Mouse (Mus musculus): ENCODE measurements around the gene Ppp4r4.
"Not testable (repeated sequence)": the region's sequence is repeated elsewhere in the genome, so short reads cannot be mapped to it uniquely, and the experiment has no call there.

Gene Ppp4r4

GRCm38 (mm10) chr12:103532020-103532648 lies at the start of gene Ppp4r4:
Ppp4r4 (plus strand) TSS chr12:103532283.
- peak; percentile 90 for DNase-seq (ENCODE audit: low spot score)

DNA sequence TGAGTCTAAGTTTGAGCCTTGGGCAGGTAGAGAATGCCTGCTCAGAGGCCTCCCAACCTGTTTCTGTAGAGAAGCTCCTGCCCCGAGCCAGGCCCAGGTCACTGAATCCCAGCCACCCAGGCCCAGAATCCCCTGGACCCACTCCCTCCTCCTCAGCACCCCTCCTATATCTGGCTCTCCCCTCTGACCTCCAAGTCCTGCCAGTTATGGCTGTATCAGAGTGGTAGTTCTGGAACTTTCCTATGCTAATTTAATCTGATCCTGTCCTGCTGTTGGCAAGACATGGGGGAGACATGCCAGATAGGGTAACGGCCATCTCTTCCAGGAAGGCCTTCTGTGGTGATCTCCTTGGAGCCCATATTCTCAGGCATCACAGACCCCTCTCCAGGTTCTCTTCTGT lies 49.3 kb upstream of the Ppp4r4 start:
- DNase-seq (ENCODE audit: low spot score) = no peak

GRCm38 (mm10) chr12:103484200-103484972 lies 47.7 kb upstream of the Ppp4r4 start:
- DNase-seq (ENCODE audit: low spot score) = not testable (repeated sequence)

- DNase-seq (ENCODE audit: low spot score) = no peak
Observed at GRCm38 (mm10) chr12:103486726-103487125, 45.4 kb upstream of the Ppp4r4 start.

GRCm38 (mm10) chr12:103487276-103487675 lies 44.8 kb upstream of the Ppp4r4 start:
- DNase-seq (ENCODE audit: low spot score) = no peak

- no peak for DNase-seq (ENCODE audit: low spot score)
Observed at GRCm38 (mm10) chr12:103487750-103488149, 44.3 kb upstream of the Ppp4r4 start.

DNA sequence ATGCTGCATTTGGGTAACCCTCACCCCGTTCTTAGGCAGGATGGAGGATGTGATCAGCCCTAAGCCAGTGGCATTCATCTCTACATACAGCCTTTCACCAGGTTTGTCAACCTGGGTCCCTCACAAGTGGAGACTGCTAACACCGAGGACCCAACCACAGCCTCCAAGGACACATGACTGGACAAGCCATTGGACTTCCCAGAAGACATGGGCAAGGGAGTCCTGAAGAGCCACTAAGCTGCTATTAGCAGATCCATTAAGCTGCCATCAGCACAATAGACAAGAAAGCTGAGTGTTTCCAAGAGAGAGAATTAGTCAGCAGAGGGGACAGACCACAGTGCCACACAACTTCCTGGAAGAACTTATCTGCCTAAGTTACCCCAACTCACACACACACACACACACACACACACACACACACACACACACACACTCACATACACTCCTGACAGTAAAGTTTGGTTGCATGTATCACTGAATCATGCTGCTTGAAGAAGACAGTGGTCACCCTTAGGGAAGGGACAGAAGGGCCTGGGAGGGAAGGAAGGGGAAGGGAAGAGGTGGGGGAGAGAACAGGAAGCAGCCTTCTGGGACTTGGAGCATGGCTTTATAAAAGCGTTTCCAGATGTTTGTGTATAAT lies 40.9 kb upstream of the Ppp4r4 start:
- no peak for DNase-seq (ENCODE audit: low spot score)

DNA sequence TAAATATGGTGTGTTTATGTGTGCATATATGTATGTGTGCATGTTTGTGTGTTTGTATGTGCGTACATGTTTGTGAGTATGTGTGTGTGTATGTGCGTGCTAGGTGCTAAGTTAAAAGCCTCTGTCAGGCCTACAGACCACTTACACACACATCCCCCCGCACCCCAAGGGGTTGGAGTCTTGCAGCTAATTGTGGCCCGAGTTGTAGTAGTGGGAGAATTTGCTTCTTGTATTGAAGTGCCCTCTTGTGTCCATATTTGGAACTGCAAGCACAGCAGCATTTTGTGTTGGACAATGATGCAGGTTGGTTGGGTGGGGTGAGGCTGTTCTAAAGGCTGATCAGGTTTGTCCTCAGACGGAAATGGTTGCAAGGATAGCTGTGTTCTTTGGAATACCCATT lies 39.3 kb upstream of the Ppp4r4 start:
- peak; percentile 83 for DNase-seq (ENCODE audit: low spot score)

DNA sequence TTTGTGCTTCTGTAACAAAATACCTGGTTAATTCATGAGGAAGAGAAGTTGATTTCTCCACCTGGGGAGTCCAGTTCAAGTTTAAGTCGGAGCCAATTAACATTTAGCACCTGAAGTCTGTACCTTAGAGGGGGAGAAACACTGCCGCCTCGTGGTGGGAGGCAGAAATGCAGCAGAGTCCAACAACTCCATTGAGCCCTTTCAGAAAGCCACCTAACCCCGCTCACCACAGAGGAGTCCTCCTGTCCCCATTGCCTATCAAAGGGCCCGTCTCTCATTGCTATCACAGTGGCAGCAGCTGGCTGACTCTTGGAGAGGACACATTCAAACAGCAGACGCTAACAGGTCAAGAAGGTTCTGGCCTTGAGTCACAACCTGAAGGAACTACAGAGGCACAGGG lies 37.6 kb upstream of the Ppp4r4 start:
- DNase-seq (ENCODE audit: low spot score) = peak; percentile 46

DNA sequence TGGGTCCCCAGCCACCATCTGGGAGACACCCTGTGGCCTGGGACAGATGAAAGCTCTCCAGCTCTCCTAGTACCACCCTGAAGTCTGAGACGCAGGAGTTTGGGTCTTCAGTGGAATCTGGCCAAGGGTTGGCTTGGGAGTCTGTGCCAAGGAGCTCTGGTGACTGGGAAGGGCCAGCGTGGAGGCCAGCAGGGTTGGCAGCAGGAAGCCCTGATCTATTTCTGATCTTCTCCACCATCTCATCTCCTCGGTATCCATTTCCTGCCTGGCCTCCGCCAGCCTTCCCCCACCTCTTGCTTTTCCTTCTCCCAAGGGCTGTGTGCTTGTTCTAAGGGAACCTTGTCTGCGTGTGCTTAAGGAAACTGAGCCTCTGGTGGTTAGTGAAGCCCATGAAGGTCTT lies 33.3 kb upstream of the Ppp4r4 start:
- no peak for DNase-seq (ENCODE audit: low spot score)

DNA sequence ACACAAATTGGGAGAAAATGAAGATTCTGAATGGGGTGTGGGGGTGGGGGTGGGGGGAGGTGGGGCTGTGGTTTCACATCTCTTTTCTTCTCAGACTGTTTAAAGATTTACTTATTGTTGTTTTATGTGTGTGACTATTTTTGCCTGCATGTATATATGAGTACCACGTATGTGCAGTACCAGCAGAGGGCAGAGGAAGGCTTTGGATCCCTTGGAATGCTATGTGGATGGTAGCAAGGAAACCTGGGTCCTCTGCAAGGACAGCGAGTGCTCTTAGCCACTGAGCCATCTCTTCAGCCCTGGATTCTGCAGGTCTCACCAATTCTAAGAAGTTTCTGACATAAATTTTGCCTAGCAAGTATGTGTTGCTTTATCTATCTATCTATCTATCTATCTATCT lies 32.8 kb upstream of the Ppp4r4 start:
- DNase-seq (ENCODE audit: low spot score) = no peak

GRCm38 (mm10) chr12:103503300-103503699 lies 28.8 kb upstream of the Ppp4r4 start:
- no peak for DNase-seq (ENCODE audit: low spot score)

DNA sequence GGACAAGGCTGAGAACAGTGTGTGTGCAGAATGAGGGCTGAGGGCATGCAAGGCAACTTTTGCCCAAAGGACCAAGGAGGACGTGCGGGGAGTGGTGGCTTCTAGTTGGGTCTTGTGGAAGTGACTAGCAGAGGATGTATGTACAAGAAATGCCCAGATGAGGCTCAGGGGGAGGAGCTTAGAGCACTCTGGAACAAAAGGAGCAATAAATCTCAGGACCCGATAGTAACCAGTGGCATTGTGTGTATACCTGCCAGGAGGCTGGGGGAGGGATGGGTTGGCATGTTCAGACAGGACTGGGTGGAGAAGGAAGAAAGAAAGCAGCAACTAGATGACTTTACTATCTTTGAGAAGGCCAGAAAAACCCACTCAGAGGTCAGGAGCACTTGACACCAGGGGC lies 27.7 kb upstream of the Ppp4r4 start:
- DNase-seq (ENCODE audit: low spot score) = no peak

DNA sequence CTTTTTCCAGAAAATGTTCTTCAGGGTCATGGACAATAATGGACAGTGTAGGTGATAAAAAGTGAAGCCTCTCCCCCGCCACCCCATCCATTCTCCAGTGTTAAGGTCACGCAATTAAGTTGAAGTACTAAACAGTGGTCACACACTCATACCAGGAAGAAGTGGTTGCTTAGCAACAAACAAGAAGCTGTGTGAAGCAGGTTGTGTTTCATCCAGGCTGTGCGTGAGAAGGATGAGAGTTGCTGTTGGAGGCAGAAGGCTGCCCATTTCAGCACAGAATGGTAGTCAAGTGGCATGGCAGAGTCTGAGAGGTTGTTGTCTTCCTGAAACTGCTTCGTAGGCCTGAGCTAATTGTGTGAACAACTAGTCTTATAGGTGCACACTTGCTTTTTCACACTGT lies 23.7 kb upstream of the Ppp4r4 start:
- no peak for DNase-seq (ENCODE audit: low spot score)

DNA sequence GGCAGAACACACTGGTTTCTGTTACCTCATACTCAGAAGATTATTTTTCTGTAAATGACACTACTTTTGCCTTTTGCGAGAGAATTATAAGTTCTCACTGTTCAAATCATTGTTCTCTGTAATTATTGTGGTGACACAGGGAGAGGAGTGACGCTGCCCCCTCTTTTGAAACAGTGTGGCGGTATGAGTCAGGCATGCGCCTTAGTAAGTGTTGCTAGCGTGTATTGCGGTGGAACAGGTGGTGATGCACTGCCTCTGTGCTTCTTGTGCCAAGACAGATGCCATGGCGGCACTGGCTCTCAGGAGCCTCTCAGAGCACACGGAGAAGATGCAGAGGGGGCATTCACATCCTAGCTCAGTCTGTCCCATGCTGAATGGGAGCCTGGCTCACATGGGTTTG lies 22.2 kb upstream of the Ppp4r4 start:
- DNase-seq (ENCODE audit: low spot score) = no peak

DNA sequence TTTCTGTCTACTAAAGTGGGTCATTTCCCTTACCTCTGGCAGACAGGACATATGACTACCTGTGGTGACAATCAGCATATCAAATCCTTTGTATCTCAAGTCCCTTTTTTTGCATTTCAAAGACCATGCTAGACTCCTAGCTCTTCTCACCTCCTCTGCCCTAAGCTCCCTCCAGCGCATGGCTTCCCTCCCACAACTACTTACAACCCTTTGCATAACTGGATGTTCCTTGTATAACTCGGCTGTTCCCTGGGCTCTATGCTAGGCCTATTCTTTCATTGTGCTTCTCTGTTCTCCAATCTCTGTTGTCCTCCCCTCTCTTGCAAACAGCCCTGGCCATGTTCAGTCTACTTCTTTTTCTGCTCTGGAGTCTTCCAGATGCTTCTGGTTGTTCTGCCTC lies 20.5 kb upstream of the Ppp4r4 start:
- DNase-seq (ENCODE audit: low spot score) = no peak

DNA sequence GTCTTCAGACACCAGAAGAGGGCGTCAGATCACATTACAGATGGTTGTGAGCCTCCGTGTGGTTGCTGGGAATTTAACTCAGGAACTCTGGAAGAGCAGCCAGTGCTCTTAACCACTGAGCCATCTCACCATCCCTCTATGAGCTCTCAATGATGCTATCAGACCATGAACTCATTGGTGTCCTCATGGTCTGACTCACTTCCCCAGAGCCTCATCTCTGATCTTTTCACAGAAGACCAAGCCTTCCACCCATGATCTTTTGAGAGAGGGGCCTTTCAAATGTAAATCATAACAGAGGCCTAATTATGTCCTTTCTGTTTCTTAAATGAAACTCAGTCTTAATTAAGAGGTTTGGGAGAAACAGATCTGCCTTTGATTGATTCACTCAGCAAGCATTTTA lies 19.0 kb upstream of the Ppp4r4 start:
- DNase-seq (ENCODE audit: low spot score) = no peak

DNA sequence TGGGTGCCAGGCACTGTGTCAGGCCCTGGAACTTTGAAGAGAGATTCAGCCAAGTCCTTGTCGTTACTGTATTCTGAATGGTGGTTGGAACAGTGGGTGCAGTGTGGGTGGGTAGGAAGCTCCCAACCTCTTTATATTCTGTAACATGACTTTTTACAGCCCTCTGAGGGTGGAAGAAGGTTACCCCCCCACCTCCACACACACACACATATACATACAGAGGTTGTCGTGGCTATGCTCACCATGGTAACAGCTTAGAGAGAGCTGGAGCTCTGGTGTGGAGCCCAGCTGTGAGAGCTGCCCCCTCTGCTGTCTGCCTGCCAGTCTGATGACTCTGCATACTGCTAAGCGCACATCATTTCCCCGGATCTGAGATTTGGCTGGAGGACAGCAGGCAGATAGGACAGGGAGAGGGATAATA lies 18.6 kb upstream of the Ppp4r4 start:
- no peak for DNase-seq (ENCODE audit: low spot score)

- DNase-seq (ENCODE audit: low spot score) = no peak
Observed at GRCm38 (mm10) chr12:103514354-103514753, 17.7 kb upstream of the Ppp4r4 start.

DNA sequence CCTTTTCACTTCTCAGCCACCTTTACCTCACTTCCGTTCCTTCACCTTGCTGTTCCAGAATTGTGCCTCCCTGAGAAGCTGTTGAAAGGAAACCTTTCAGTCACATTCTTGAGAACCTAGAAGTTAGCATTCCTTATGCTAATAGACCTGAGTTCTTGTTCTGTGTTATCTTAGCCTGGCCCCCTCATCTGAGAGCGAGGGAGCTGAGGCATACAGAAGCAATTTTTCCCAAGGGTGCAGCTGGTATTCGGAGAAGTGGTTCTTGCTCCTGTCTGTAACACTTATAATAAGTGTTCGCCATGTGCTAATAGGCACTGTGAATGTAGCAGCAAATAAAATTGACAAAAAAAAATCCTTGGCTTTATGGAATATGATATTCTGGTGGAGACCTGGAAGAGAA lies 16.4 kb upstream of the Ppp4r4 start:
- no peak for DNase-seq (ENCODE audit: low spot score)

GRCm38 (mm10) chr12:103518640-103519039 lies 13.4 kb upstream of the Ppp4r4 start:
- no peak for DNase-seq (ENCODE audit: low spot score)

GRCm38 (mm10) chr12:103530596-103530995 lies 1.5 kb upstream of the Ppp4r4 start:
- no peak for DNase-seq (ENCODE audit: low spot score)

DNA sequence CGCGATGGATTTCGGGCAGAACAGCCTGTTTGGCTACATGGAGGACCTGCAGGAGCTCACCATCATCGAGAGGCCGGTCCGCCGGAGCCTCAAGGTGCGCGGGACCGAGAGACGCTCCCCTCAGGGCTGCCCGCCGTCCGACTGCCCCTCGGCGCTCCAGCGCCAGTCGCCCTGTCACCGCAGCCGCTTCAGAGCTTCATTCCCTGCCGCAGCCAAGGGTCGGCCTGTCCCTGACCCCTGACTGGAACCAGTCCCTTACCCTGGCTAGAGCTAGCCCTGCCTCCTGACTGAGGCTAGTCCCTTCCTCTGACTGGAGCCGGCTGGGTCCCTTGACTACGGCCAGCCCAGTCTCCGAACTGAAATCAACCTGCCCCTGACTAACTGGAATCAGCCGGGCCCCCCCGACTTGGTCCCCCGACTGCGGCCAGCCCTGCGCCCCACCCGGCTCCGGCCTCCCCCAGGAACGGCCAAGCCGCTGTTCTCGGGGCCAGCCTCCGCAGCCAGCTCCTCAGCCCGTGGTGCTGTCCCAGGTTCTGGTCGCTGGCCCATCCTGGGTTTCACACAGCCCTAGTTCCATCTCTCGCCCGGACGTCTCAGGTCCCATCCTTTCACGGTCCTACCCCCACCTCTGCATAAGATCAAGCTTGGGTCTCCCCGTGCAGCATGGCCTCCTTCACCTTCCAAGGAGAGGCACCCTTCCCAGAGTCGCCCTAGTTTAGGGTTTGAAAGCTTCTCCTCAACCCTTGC lies 739 bp downstream of the Ppp4r4 start:
- DNase-seq (ENCODE audit: low spot score) = peak; percentile 27

All from ovary, postnatal 14 days (tissue).